Comparison of ENCODE assay signal across 8 mouse cellular contexts in the genomic region with DNA sequence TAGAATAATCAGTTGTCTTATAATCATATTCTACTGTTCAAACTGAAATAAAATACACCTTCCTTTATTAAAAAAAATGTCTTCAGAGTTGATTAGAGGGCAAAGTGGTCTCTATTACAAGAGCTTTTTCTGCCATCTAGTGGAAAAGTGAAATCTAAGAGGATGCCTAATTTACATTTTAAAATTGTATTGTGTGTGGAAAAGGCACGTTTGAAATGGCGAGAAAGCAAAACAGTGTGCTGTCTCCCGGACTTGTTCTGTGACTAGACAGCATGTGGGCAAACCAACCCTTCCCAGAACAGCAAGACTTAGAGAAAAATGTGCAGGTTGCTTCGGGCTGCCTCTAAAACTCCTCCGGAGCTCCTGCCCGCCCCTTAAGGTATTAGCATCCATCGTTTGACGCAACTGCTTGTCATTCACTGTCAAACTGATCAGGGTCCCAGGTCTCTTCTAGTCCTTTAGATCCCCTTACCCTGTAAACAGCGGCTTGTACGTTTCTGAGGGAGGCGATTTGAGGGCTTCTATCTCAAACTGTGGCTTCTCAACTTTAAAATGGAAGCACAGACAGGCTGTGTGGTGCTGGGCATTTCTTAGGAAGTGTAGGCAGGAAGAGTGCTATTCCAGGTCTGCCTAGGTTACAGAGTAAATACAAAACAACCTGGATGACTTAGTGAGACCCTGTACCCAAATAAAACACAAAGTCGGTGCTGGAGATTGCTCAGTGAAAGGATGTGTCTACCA. TPM values are rescaled to one million over a fixed set of nuclear protein-coding genes. Genes with fewer than 3 reads are reported as not detected.
DNase-seq lines count a peak whose midpoint lies in the region; ATAC-seq and TF ChIP-seq lines count a peak whose summit lies in the region.

No protein-coding gene starts in this region.

- H3K79me2 ChIP-seq in heart, adult 2 months (replicated peaks; ENCODE audit: control insufficient read depth, insufficient read depth, low read length): no peaks in the 10 kb centered on the region
- H3K79me2 ChIP-seq in MEL (ENCODE audit: control insufficient read depth, insufficient read depth, low read length, poor library complexity): no peaks in the 10 kb centered on the region

- H3K27me3 ChIP-seq in heart, adult 2 months (ENCODE audit: control insufficient read depth, insufficient read depth, low read length): no peaks in the 10 kb centered on the region
- H3K27me3 ChIP-seq in MEL (ENCODE audit: control insufficient read depth in 1 of 2, insufficient read depth in 2 of 2, low read length in 2 of 2): no peaks in the 10 kb centered on the region
- H3K27me3 ChIP-seq in forebrain, postnatal 0 days (ENCODE audit: insufficient read depth, low read length): no peaks in the 10 kb centered on the region
- no peaks in the 10 kb centered on the region for H3K27me3 ChIP-seq in midbrain, embryonic 10.5 days (ENCODE audit: low read depth, poor library complexity, severe bottlenecking)

- H3K9ac ChIP-seq in heart, adult 2 months (ENCODE audit: low read depth, low read length): no peak overlapping the region
- no peak overlapping the region for H3K9ac ChIP-seq in MEL (ENCODE audit: control insufficient read depth, low read depth, low read length, poor library complexity, severe bottlenecking)
- peak overlapping the region; percentile 28 for H3K9ac ChIP-seq in forebrain, postnatal 0 days

- H3K9me3 ChIP-seq in MEL (replicated peaks; ENCODE audit: insufficient read depth, low read length): no peaks in the 10 kb centered on the region
- no peaks in the 10 kb centered on the region for H3K9me3 ChIP-seq in forebrain, postnatal 0 days (ENCODE audit: low read length)
- H3K9me3 ChIP-seq in midbrain, embryonic 10.5 days (replicated peaks): no peaks in the 10 kb centered on the region

- TF ChIP-seq RAD21 in MEL (IDR thresholded peaks at IDR 0.05; ENCODE audit: low read depth, low read length): peak; percentile 77

- no peak for TF ChIP-seq POLR2A in heart, adult 2 months (IDR thresholded peaks at IDR 0.05; ENCODE audit: insufficient read depth, low read depth, low read length)
- no peak for TF ChIP-seq POLR2A in MEL (IDR thresholded peaks at IDR 0.05; ENCODE audit: control insufficient read depth in 1 of 2, insufficient read depth in 1 of 2, low read depth in 1 of 2, low read length in 2 of 2, poor library complexity in 1 of 2)

- no peak for TF ChIP-seq EP300 in heart, adult 2 months (IDR thresholded peaks at IDR 0.05; ENCODE audit: insufficient read depth, low read depth, low read length)
- TF ChIP-seq EP300 in MEL (IDR thresholded peaks at IDR 0.05; ENCODE audit: low read depth in 1 of 2, low read length in 2 of 2): no peak

- no peaks in the 10 kb centered on the region for H3K4me1 ChIP-seq in heart, adult 2 months (ENCODE audit: control insufficient read depth, insufficient read depth, low read length)
- no peaks in the 10 kb centered on the region for H3K4me1 ChIP-seq in MEL (ENCODE audit: control insufficient read depth in 1 of 2, insufficient read depth in 2 of 2, low read length in 2 of 2)
- no peaks in the 10 kb centered on the region for H3K4me1 ChIP-seq in forebrain, postnatal 0 days (ENCODE audit: insufficient read depth)
- peaks cover 3% of the 10 kb centered on the region; the same call in 1 of the 2 replicates for H3K4me1 ChIP-seq in midbrain, embryonic 10.5 days

- intact Hi-C loops in heart, adult 2 months (cut with DNase I): loop anchor here (5.0 to 10.0 kb wide), 2 partner anchors 848 to 1690 kb away; no protein-coding TSS in a partner anchor
- intact Hi-C loops in heart, postnatal 10 days (cut with DNase I): loop anchor here (2.0 to 10.0 kb wide), 2 partner anchors 1468 to 1692 kb away; no protein-coding TSS in a partner anchor

- DNase-seq in heart, adult 2 months: no peak
- DNase-seq in heart, postnatal 10 days: no peak
- DNase-seq in MEL (ENCODE audit: low read depth, low spot score): peak; percentile 23
- peak; percentile 56 for DNase-seq in forebrain, postnatal 0 days
- no peak for DNase-seq in midbrain, embryonic 10.5 days (ENCODE audit: low spot score)
- DNase-seq in layer of hippocampus, postnatal 25 days (ENCODE audit: extremely low spot score in 1 of 2, low spot score in 1 of 2): no peak

- TF ChIP-seq CTCF in heart, adult 2 months (IDR thresholded peaks at IDR 0.05): peak; percentile 70
- TF ChIP-seq CTCF in MEL (IDR thresholded peaks at IDR 0.05 in 2 of 3, conservative IDR thresholded peaks at IDR 0.05 in 1 of 3; ENCODE audit: control insufficient read depth in 1 of 3, insufficient read depth in 1 of 3, low read depth in 2 of 3, low read length in 3 of 3, poor library complexity in 1 of 3, severe bottlenecking in 1 of 3): peak in 1 of 3 experiments; percentile 47; a peak in 2 of 6 replicates
- TF ChIP-seq CTCF in forebrain, postnatal 0 days (IDR thresholded peaks at IDR 0.05; ENCODE audit: low read depth): peak; percentile 58

- H3K4me2 ChIP-seq in forebrain, postnatal 0 days (ENCODE audit: low read depth): peak overlapping the region; percentile 52

- peak; percentile 69 for ATAC-seq in forebrain, postnatal 0 days
- no peak for ATAC-seq in CD4-positive, CD25-positive, alpha-beta regulatory T cell, adult 4 months
- ATAC-seq in erythroblast, adult 5-6 weeks (replicated peaks; ENCODE audit: low FRiP score, poor library complexity, severe bottlenecking): no peak

- H3K27ac ChIP-seq in heart, adult 2 months: no peak overlapping the region
- no peak overlapping the region for H3K27ac ChIP-seq in MEL (ENCODE audit: control insufficient read depth, low read depth, low read length)
- no peak overlapping the region for H3K27ac ChIP-seq in forebrain, postnatal 0 days (ENCODE audit: low read depth, low read length)
- H3K27ac ChIP-seq in midbrain, embryonic 10.5 days (replicated peaks): 0 out of 2 replicates have a peak overlapping the region, but pooled peaks have one; percentile 4

- H3K36me3 ChIP-seq in heart, adult 2 months (ENCODE audit: control insufficient read depth, insufficient read depth, low read length): peaks cover 2% of the 10 kb centered on the region
- H3K36me3 ChIP-seq in MEL (ENCODE audit: control insufficient read depth in 1 of 2, insufficient read depth in 2 of 2, low read length in 2 of 2): no peaks in the 10 kb centered on the region
- no peaks in the 10 kb centered on the region for H3K36me3 ChIP-seq in forebrain, postnatal 0 days (ENCODE audit: insufficient read depth)
- no peaks in the 10 kb centered on the region for H3K36me3 ChIP-seq in midbrain, embryonic 10.5 days

- H3K4me3 ChIP-seq in heart, adult 2 months: no peak overlapping the region
- no peak overlapping the region for H3K4me3 ChIP-seq in MEL (ENCODE audit: control insufficient read depth in 1 of 2, insufficient read depth in 1 of 2, low read depth in 2 of 2, low read length in 2 of 2)
- H3K4me3 ChIP-seq in forebrain, postnatal 0 days (ENCODE audit: low read depth, low read length): peak overlapping the region; percentile 35
- peak overlapping the region; percentile 34; the same call in 1 of the 2 replicates for H3K4me3 ChIP-seq in midbrain, embryonic 10.5 days

- WGBS in heart, adult 2 months: 41% methylated on average over 12 of the region's 12 CpGs
- WGBS in forebrain, postnatal 0 days: 37% methylated on average over 12 of the region's 12 CpGs
- 55% methylated on average over 12 of the region's 12 CpGs for WGBS in midbrain, embryonic 10.5 days

RNA-seq across cellular contexts. Expression of gene Mzt1, which starts 23.4 kb away (rescaled TPM):
- total RNA-seq in heart, adult 2 months (2021): 10 to 100 TPM; 38.2 to 42.3 TPM
- polyA plus RNA-seq in heart, adult 2 months (2012; rRNA removed): 18.8 and 42.9 TPM in 2 replicates
- 10 to 100 TPM; 35.6 to 44.1 TPM for total RNA-seq in heart, postnatal 10 days (2021)
- 16.4 and 17.5 TPM in 2 replicates for total RNA-seq in MEL (2012; rRNA removed)
- polyA plus RNA-seq in MEL (2012; ENCODE audit: insufficient read depth in 1 of 2, insufficient read length in 2 of 2, low read depth in 1 of 2, low replicate concordance in 2 of 2, missing spikeins in 1 of 2): 10 to 100 TPM in 1 of 2 experiments, not detected in 1; 42.3 TPM
- total RNA-seq in forebrain, postnatal 0 days (2014; rRNA removed): 131 and 133 TPM in 2 replicates
- 104 and 114 TPM in 2 replicates for polyA plus RNA-seq in forebrain, postnatal 0 days (2015; fragmentation: Nextera tagmentation; extraction: Ambion mirVana)
- polyA plus RNA-seq in midbrain, embryonic 10.5 days (2016; fragmentation: Nextera tagmentation; extraction: Ambion mirVana): 107 and 108 TPM in 2 replicates
- 10 to 100 TPM; 39.9 to 45.2 TPM for polyA plus RNA-seq in CD4-positive, CD25-positive, alpha-beta regulatory T cell, adult 4 months (2017; shearing (Covaris generic))
- total RNA-seq in layer of hippocampus, postnatal 25 days (2021): 10 to 100 TPM; 65.1 to 67.7 TPM
- total RNA-seq in erythroblast, adult 5-6 weeks (2015; ENCODE audit: low replicate concordance): 35.5 and 49.0 TPM in 2 replicates
- total RNA-seq in erythroblast, adult 5-6 weeks (2017; ENCODE audit: low replicate concordance): 28.9 and 33.7 TPM in 2 replicates

RNA-seq across cellular contexts. Expression of gene Bora, which starts 23.5 kb away (rescaled TPM):
- under 1 TPM; 0.73 to 0.82 TPM for total RNA-seq in heart, adult 2 months (2021)
- polyA plus RNA-seq in heart, adult 2 months (2012; rRNA removed): 0.47 TPM in 2 replicates
- total RNA-seq in heart, postnatal 10 days (2021): 1 to 10 TPM; 5.3 to 7.1 TPM
- 32.6 and 35.8 TPM in 2 replicates for total RNA-seq in MEL (2012; rRNA removed)
- polyA plus RNA-seq in MEL (2012; ENCODE audit: insufficient read depth in 1 of 2, insufficient read length in 2 of 2, low read depth in 1 of 2, low replicate concordance in 2 of 2, missing spikeins in 1 of 2): 10 to 100 TPM; 44.9 to 71.2 TPM
- 3.7 and 4.2 TPM in 2 replicates for total RNA-seq in forebrain, postnatal 0 days (2014; rRNA removed)
- polyA plus RNA-seq in forebrain, postnatal 0 days (2015; fragmentation: Nextera tagmentation; extraction: Ambion mirVana): 4.4 and 7.0 TPM in 2 replicates
- 82.8 and 87.7 TPM in 2 replicates for polyA plus RNA-seq in midbrain, embryonic 10.5 days (2016; fragmentation: Nextera tagmentation; extraction: Ambion mirVana)
- 10 to 100 TPM; 26.4 TPM for polyA plus RNA-seq in CD4-positive, CD25-positive, alpha-beta regulatory T cell, adult 4 months (2017; shearing (Covaris generic))
- total RNA-seq in layer of hippocampus, postnatal 25 days (2021): 1 to 10 TPM; 2.0 to 2.4 TPM
- total RNA-seq in erythroblast, adult 5-6 weeks (2015; ENCODE audit: low replicate concordance): 11.9 and 12.5 TPM in 2 replicates
- total RNA-seq in erythroblast, adult 5-6 weeks (2017; ENCODE audit: low replicate concordance): 11.4 and 11.5 TPM in 2 replicates

RNA-seq across cellular contexts. Expression of gene Rpl36a-ps1, which starts 28.4 kb away (rescaled TPM):
- total RNA-seq in heart, adult 2 months (2021): 1 to 10 TPM; 1.5 to 3.1 TPM
- polyA plus RNA-seq in heart, adult 2 months (2012; rRNA removed): not detected in 2 replicates
- 1 to 10 TPM; 4.8 to 6.3 TPM for total RNA-seq in heart, postnatal 10 days (2021)
- total RNA-seq in MEL (2012; rRNA removed): 77.1 and 157 TPM in 2 replicates
- polyA plus RNA-seq in MEL (2012; ENCODE audit: insufficient read depth in 1 of 2, insufficient read length in 2 of 2, low read depth in 1 of 2, low replicate concordance in 2 of 2, missing spikeins in 1 of 2): 1 to 10 TPM in 1 of 2 experiments, not detected in 1; 7.4 TPM
- total RNA-seq in forebrain, postnatal 0 days (2014; rRNA removed): 1.5 and 8.2 TPM in 2 replicates
- polyA plus RNA-seq in forebrain, postnatal 0 days (2015; fragmentation: Nextera tagmentation; extraction: Ambion mirVana): 1.4 TPM in 1 of 2 replicates, not detected in the other
- polyA plus RNA-seq in midbrain, embryonic 10.5 days (2016; fragmentation: Nextera tagmentation; extraction: Ambion mirVana): 0.44 TPM in 1 of 2 replicates, not detected in the other
- polyA plus RNA-seq in CD4-positive, CD25-positive, alpha-beta regulatory T cell, adult 4 months (2017; shearing (Covaris generic)): 10 to 100 TPM; 24.4 to 31.0 TPM
- under 1 TPM in 1 of 2 experiments, not detected in 1; 0.71 TPM for total RNA-seq in layer of hippocampus, postnatal 25 days (2021)
- 5.6 TPM in 1 of 2 replicates, not detected in the other for total RNA-seq in erythroblast, adult 5-6 weeks (2015; ENCODE audit: low replicate concordance)
- total RNA-seq in erythroblast, adult 5-6 weeks (2017; ENCODE audit: low replicate concordance): 2.1 and 11.4 TPM in 2 replicates

Comparison
In these comparisons a context has a peak if more than half of its experiments do, and no peak if none do; other contexts are left out.
1. DNase-seq: peak in MEL (single experiment) and forebrain, postnatal 0 days (single experiment); none in heart, adult 2 months (0 of 2), heart, postnatal 10 days (0 of 2), midbrain, embryonic 10.5 days (single experiment) and layer of hippocampus, postnatal 25 days (0 of 2).
2. H3K4me3 ChIP-seq: peak in forebrain, postnatal 0 days (single experiment) and midbrain, embryonic 10.5 days (single experiment); none in heart, adult 2 months (single experiment) and MEL (0 of 2).